Comparison of ENCODE assay signal across 10 mouse cellular contexts in genomic region chr12:113099470-113100237, GRCm38 (mm10). TPM values are rescaled to one million over a fixed set of nuclear protein-coding genes. Genes with fewer than 3 reads are reported as not detected.
A peak's percentile ranks its signal among the peaks of the same experiment; 100 is the strongest.
DNase-seq lines count a peak whose midpoint lies in the region; ATAC-seq and TF ChIP-seq lines count a peak whose summit lies in the region.
"Had no signal": no experiment of that assay in that cellular context is flagged by ENCODE, and none has a peak within 500 bp of the region (broad histone marks: within the 10 kb centered on the region; RNA-seq: fewer than 3 reads in every experiment).

No protein-coding gene starts in this region.

- H3K27me3 ChIP-seq in ES-Bruce4 (ENCODE audit: control insufficient read depth, insufficient read depth, low read length, poor library complexity, severe bottlenecking) = no peaks in the 10 kb centered on the region
- H3K27me3 ChIP-seq in heart, embryonic 16.5 days (ENCODE audit: control insufficient read depth, insufficient read depth, low read length) = no peaks in the 10 kb centered on the region
- no peaks in the 10 kb centered on the region; the same call in none of the 2 replicates for H3K27me3 ChIP-seq in liver, embryonic 16.5 days (ENCODE audit: control insufficient read depth, insufficient read depth, low read depth, low read length)

- DNase-seq in gastrocnemius, adult 2 months = peak; percentile 23
- no peak for DNase-seq in gastrocnemius, postnatal 25 days
- no peak for DNase-seq in gastrocnemius, postnatal 10 days
- DNase-seq in kidney, postnatal 25 days = no peak
- DNase-seq in right cerebral cortex, postnatal 25 days = no peak
- DNase-seq: gastrocnemius, postnatal 36 days; thymus, postnatal 36 days had no signal

- no peak for TF ChIP-seq CTCF in gastrocnemius, adult 2 months (IDR thresholded peaks at IDR 0.05)
- no peak for TF ChIP-seq CTCF in ES-Bruce4 (IDR thresholded peaks at IDR 0.05; ENCODE audit: low read depth, low read length)

- H3K4me3 ChIP-seq in gastrocnemius, adult 2 months = peak overlapping the region; percentile 95
- peak overlapping the region; percentile 81 for H3K4me3 ChIP-seq in ES-Bruce4 (ENCODE audit: low read depth, low read length)
- peak overlapping the region; percentile 94 for H3K4me3 ChIP-seq in heart, embryonic 16.5 days (ENCODE audit: low read length)
- H3K4me3 ChIP-seq in liver, embryonic 16.5 days (ENCODE audit: low read depth, low read length) = peak overlapping the region; percentile 92

- TF ChIP-seq POLR2A in ES-Bruce4 (IDR thresholded peaks at IDR 0.05; ENCODE audit: insufficient read depth, low read length) = no peak

- peak overlapping the region; percentile 74 for H3K4me2 ChIP-seq in heart, embryonic 16.5 days (ENCODE audit: low read depth, low read length)
- H3K4me2 ChIP-seq in liver, embryonic 16.5 days (ENCODE audit: low read depth, low read length) = peak overlapping the region; percentile 95

- H3K9me3 ChIP-seq in ES-Bruce4 (replicated peaks; ENCODE audit: control insufficient read depth, insufficient read depth, low read length, poor library complexity, severe bottlenecking) = no peaks in the 10 kb centered on the region
- no peaks in the 10 kb centered on the region for H3K9me3 ChIP-seq in heart, embryonic 16.5 days (replicated peaks; ENCODE audit: control insufficient read depth, low read length)
- H3K9me3 ChIP-seq in liver, embryonic 16.5 days (replicated peaks; ENCODE audit: control insufficient read depth, low read length) = no peaks in the 10 kb centered on the region

- no peak for ATAC-seq in heart, embryonic 16.5 days (replicated peaks; ENCODE audit: extremely low read depth, insufficient read depth, low FRiP score)
- no peak for ATAC-seq in liver, embryonic 16.5 days (ENCODE audit: low read depth)

- H3K4me1 ChIP-seq in ES-Bruce4 (ENCODE audit: control insufficient read depth, insufficient read depth, low read length) = peaks cover 5% of the 10 kb centered on the region
- peaks cover 39% of the 10 kb centered on the region for H3K4me1 ChIP-seq in heart, embryonic 16.5 days (ENCODE audit: control insufficient read depth, insufficient read depth, low read length)
- peaks cover 51% of the 10 kb centered on the region for H3K4me1 ChIP-seq in liver, embryonic 16.5 days (ENCODE audit: control insufficient read depth, low read depth, low read length)

- intact Hi-C loops in gastrocnemius, adult 2 months (cut with DNase I) = loop anchor here (5.0 to 10.0 kb wide), 2 partner anchors 92 to 225 kb away; no protein-coding TSS in a partner anchor

- peak overlapping the region; percentile 97 for H3K9ac ChIP-seq in ES-Bruce4 (ENCODE audit: low read depth, poor library complexity, severe bottlenecking)
- H3K9ac ChIP-seq in heart, embryonic 16.5 days (ENCODE audit: low read length) = peak overlapping the region; percentile 98
- peak overlapping the region; percentile 90 for H3K9ac ChIP-seq in liver, embryonic 16.5 days (ENCODE audit: low read depth, low read length)

- no peak for TF ChIP-seq EP300 in ES-Bruce4 (IDR thresholded peaks at IDR 0.05; ENCODE audit: insufficient read depth, low read depth, low read length)

- H3K36me3 ChIP-seq in ES-Bruce4 (ENCODE audit: control insufficient read depth, insufficient read depth, low read length, poor library complexity, severe bottlenecking) = no peaks in the 10 kb centered on the region
- H3K36me3 ChIP-seq in heart, embryonic 16.5 days (ENCODE audit: control insufficient read depth, insufficient read depth) = no peaks in the 10 kb centered on the region
- no peaks in the 10 kb centered on the region for H3K36me3 ChIP-seq in liver, embryonic 16.5 days (ENCODE audit: control insufficient read depth, insufficient read depth)

- WGBS in heart, embryonic 16.5 days = 29% methylated on average over 6 of the region's 6 CpGs
- WGBS in liver, embryonic 16.5 days (ENCODE audit: insufficient replicate concordance) = 11% methylated on average over 6 of the region's 6 CpGs

- H3K27ac ChIP-seq in gastrocnemius, adult 2 months = peak overlapping the region; percentile 85
- no peak overlapping the region for H3K27ac ChIP-seq in ES-Bruce4 (ENCODE audit: insufficient read depth, low read length)
- no peak overlapping the region for H3K27ac ChIP-seq in heart, embryonic 16.5 days (ENCODE audit: low read length)
- no peak overlapping the region for H3K27ac ChIP-seq in liver, embryonic 16.5 days (ENCODE audit: low read length)

RNA-seq across cellular contexts. Expression of gene Mta1, which starts 1.6 kb away (rescaled TPM):
- 10 to 100 TPM; 36.2 to 41.5 TPM for total RNA-seq in gastrocnemius, adult 2 months (2021)
- total RNA-seq in gastrocnemius, postnatal 25 days (2021) = 10 to 100 TPM; 29.3 to 34.4 TPM
- 100 and 108 TPM in 2 replicates for polyA plus RNA-seq in ES-Bruce4 (2011; ENCODE audit: insufficient read depth, insufficient read length, low read depth, missing spikeins)
- 10.8 and 12.1 TPM in 2 replicates for polyA plus RNA-seq in heart, embryonic 16.5 days (2015; fragmentation: Nextera tagmentation; extraction: Ambion mirVana)
- polyA plus RNA-seq in liver, embryonic 16.5 days (2015; fragmentation: Nextera tagmentation; extraction: Ambion mirVana) = 3.4 and 3.5 TPM in 2 replicates
- 10 to 100 TPM; 46.0 to 52.0 TPM for total RNA-seq in gastrocnemius, postnatal 10 days (2021)

RNA-seq across cellular contexts. Expression of gene Tex22, which starts 25.4 kb away (rescaled TPM):
- not detected for total RNA-seq in gastrocnemius, adult 2 months (2021)
- total RNA-seq in gastrocnemius, postnatal 25 days (2021) = not detected
- polyA plus RNA-seq in ES-Bruce4 (2011; ENCODE audit: insufficient read depth, insufficient read length, low read depth, missing spikeins) = not detected in 2 replicates
- not detected in 2 replicates for polyA plus RNA-seq in heart, embryonic 16.5 days (2015; fragmentation: Nextera tagmentation; extraction: Ambion mirVana)
- polyA plus RNA-seq in liver, embryonic 16.5 days (2015; fragmentation: Nextera tagmentation; extraction: Ambion mirVana) = not detected in 2 replicates
- under 1 TPM in 1 of 2 experiments, not detected in 1; 0.20 TPM for total RNA-seq in gastrocnemius, postnatal 10 days (2021)

RNA-seq across cellular contexts. Expression of gene Crip2, which starts 40.4 kb away (rescaled TPM):
- total RNA-seq in gastrocnemius, adult 2 months (2021) = 10 to 100 TPM; 32.4 to 41.1 TPM
- total RNA-seq in gastrocnemius, postnatal 25 days (2021) = 10 to 100 TPM; 39.5 to 52.5 TPM
- 87.1 and 96.6 TPM in 2 replicates for polyA plus RNA-seq in ES-Bruce4 (2011; ENCODE audit: insufficient read depth, insufficient read length, low read depth, missing spikeins)
- 1,743 and 2,017 TPM in 2 replicates for polyA plus RNA-seq in heart, embryonic 16.5 days (2015; fragmentation: Nextera tagmentation; extraction: Ambion mirVana)
- 41.6 and 43.8 TPM in 2 replicates for polyA plus RNA-seq in liver, embryonic 16.5 days (2015; fragmentation: Nextera tagmentation; extraction: Ambion mirVana)
- 100 to 1,000 TPM in 1 of 2 experiments, 10 to 100 TPM in 1; 94.0 to 102 TPM for total RNA-seq in gastrocnemius, postnatal 10 days (2021)

RNA-seq across cellular contexts. Expression of gene Crip1, which starts 46.5 kb away (rescaled TPM):
- 100 to 1,000 TPM in 1 of 2 experiments, 10 to 100 TPM in 1; 71.2 to 113 TPM for total RNA-seq in gastrocnemius, adult 2 months (2021)
- total RNA-seq in gastrocnemius, postnatal 25 days (2021) = 100 to 1,000 TPM in 1 of 2 experiments, 10 to 100 TPM in 1; 90.0 to 150 TPM
- polyA plus RNA-seq in ES-Bruce4 (2011; ENCODE audit: insufficient read depth, insufficient read length, low read depth, missing spikeins) = 78.5 and 79.5 TPM in 2 replicates
- polyA plus RNA-seq in heart, embryonic 16.5 days (2015; fragmentation: Nextera tagmentation; extraction: Ambion mirVana) = 719 and 763 TPM in 2 replicates
- polyA plus RNA-seq in liver, embryonic 16.5 days (2015; fragmentation: Nextera tagmentation; extraction: Ambion mirVana) = 97.4 and 102 TPM in 2 replicates
- 100 to 1,000 TPM; 143 to 189 TPM for total RNA-seq in gastrocnemius, postnatal 10 days (2021)

RNA-seq across cellular contexts. Expression of gene Tedc1, which starts 56.6 kb away (rescaled TPM):
- not detected for total RNA-seq in gastrocnemius, adult 2 months (2021)
- total RNA-seq in gastrocnemius, postnatal 25 days (2021) = under 1 TPM; 0.46 to 0.54 TPM
- polyA plus RNA-seq in ES-Bruce4 (2011; ENCODE audit: insufficient read depth, insufficient read length, low read depth, missing spikeins) = 24.5 and 38.2 TPM in 2 replicates
- 25.0 and 28.1 TPM in 2 replicates for polyA plus RNA-seq in heart, embryonic 16.5 days (2015; fragmentation: Nextera tagmentation; extraction: Ambion mirVana)
- polyA plus RNA-seq in liver, embryonic 16.5 days (2015; fragmentation: Nextera tagmentation; extraction: Ambion mirVana) = 9.1 and 9.2 TPM in 2 replicates
- 1 to 10 TPM; 2.0 to 2.5 TPM for total RNA-seq in gastrocnemius, postnatal 10 days (2021)
